Mouse (Mus musculus) midbrain, embryonic 14.5 days (tissue): Measurements from ENCODE around the gene Slc25a28. TPM values are rescaled to one million over a fixed set of nuclear protein-coding genes. Genes with fewer than 3 reads are reported as not detected.
A peak's percentile ranks its signal among the peaks of the same experiment; 100 is the strongest.

Experiments
- ATAC-seq: fragments of 200-750 bp; cut with Nextera tagmentation; 2 replicates; pipeline ENCODE4 v1.8.0; 2017; ENCODE audit warnings: moderate number of reproducible peaks, moderate library complexity; ENCODE audit not compliant: low FRiP score, low TSS enrichment
- DNase-seq: peaks from one replicate; pipeline ENCODE4 v3.0.0-alpha.2; 2015
- H3K27ac ChIP-seq: fragments of 300-500 bp; sonication (generic); replicated peaks from 2 replicates; pipeline ENCODE4 v1.5.1; 2014; ENCODE audit warnings: mild to moderate bottlenecking, low read depth, low read length, moderate library complexity
- H3K27me3 ChIP-seq: fragments of 300-500 bp; sonication (generic); 2 replicates; pipeline ENCODE4 v1.6.1; 2014; ENCODE audit warnings: low read length, control low read depth, mixed read lengths; ENCODE audit not compliant: control insufficient read depth, insufficient read depth
- H3K36me3 ChIP-seq: fragments of 300-500 bp; sonication (generic); 2 replicates; pipeline ENCODE4 v1.6.1; 2014; ENCODE audit warnings: low read length, control low read depth; ENCODE audit not compliant: control insufficient read depth, insufficient read depth
- H3K4me1 ChIP-seq: fragments of 300-500 bp; sonication (generic); 2 replicates; pipeline ENCODE4 v1.6.1; 2014; ENCODE audit warnings: mild to moderate bottlenecking, antibody characterized with exemption, low read length, control low read depth; ENCODE audit not compliant: control insufficient read depth, insufficient read depth
- H3K4me2 ChIP-seq: fragments of 300-500 bp; sonication (generic); 2 replicates; pipeline ENCODE4 v1.6.1; 2014; ENCODE audit warnings: mild to moderate bottlenecking, low read length, moderate library complexity
- H3K4me3 ChIP-seq: fragments of 300-500 bp; sonication (generic); replicated peaks from 2 replicates; pipeline ENCODE4 v1.5.1; 2014; ENCODE audit warnings: low read depth, low read length
- H3K9ac ChIP-seq: fragments of 300-500 bp; sonication (generic); replicated peaks from 2 replicates; pipeline ENCODE4 v1.6.1; 2014; ENCODE audit warnings: mild to moderate bottlenecking, low read length, moderate library complexity
- H3K9me3 ChIP-seq: fragments of 300-500 bp; sonication (generic); 2 replicates; pipeline ENCODE4 v1.6.1; 2016; ENCODE audit warnings: low read length, control low read depth, mixed read lengths; ENCODE audit not compliant: control insufficient read depth
- WGBS: fragments of 180-500 bp; shearing (Covaris S2); extraction: QIAGEN DNeasy Blood & Tissue Kit; methylation state at CpG from one replicate; pipeline ENCODE4 v1.1.7; 2014; 5-methylcytosine and 5-hydroxymethylcytosine counted together
- polyA plus RNA-seq: library from polyadenylated mRNA; unstranded; fragments of >200 nt; fragmentation: Nextera tagmentation; extraction: Ambion mirVana; gene quantifications from 2 replicates; pipeline ENCODE4 v1.2.1, GENCODE M21; 2014

Slc25a28 gene
- polyA plus RNA-seq, 1 experiment from 2014 or later: 10.8 TPM

DNA sequence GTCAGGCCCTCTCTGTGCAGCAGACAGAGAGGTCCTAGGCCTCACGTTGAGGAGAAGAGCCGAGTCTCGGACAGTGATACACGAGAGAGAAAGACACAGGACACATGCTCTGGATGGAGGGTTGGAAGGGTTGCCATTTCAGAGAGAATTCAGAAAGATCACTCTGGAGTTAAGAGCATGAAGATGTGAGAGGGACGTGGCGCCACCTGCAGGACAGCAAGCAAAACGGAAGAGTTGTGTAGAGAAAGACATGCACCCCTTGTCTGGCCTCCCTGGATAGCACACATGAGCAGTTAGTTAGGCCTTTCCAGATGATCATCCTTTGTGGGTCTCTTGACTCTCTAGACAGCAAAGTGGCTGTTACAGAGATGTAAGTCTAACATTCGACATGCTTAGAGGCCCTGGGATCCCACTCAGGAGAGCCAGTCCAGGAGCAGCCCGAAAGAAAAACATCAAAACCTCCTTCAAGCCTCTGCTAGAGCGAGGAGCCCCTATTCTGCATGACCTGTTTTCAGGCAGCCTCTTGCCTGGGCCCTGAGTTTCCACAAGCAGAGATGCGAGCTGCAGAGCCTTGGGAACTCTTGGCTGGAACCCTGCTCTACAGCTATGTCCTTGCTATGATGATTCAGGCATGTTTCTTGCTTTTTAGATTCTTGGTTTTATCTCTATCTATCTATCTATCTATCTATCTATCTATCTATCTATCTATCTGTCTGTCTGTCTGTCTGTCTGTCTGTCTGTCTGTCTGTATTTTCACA, 18.8 kb downstream of the Slc25a28 start:
- no peak overlapping the region for H3K4me2 ChIP-seq
- no peaks in the 10 kb centered on the region for H3K27me3 ChIP-seq
- DNase-seq (peak; percentile 83), ATAC-seq (no peak)
- no peak overlapping the region for H3K9ac ChIP-seq
- no peak overlapping the region for H3K27ac ChIP-seq
- WGBS: 41% methylated on average over 11 of the region's 11 CpGs
- H3K4me1 ChIP-seq: no peaks in the 10 kb centered on the region
- no peaks in the 10 kb centered on the region for H3K36me3 ChIP-seq
- H3K9me3 ChIP-seq: no peaks in the 10 kb centered on the region
- H3K4me3 ChIP-seq: no peak overlapping the region

DNA sequence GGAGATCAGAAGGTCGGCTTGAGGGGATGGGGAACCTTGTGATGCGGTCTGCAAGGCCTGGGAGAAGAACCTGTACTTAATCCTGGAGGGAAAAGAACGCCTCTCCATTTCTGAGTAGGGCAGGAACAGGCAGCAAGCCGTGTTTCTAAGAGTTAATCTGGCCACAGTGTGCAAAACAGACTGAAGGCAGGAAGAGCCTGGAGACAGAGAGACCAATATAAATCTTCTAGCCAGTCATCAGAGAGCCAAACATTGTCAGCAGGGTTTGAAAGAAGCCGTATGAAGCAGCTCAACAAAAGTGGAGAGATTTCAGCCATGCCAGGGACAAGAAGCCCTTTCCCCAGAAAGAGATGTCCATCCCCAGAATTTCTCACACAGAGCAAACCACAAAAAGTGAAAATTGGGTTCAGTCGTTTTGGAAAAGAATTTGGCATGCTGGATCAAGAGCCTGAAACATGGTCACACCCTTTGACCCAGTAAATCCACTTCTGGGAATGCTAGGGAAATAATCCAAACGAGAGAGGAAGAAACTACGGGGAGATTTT, 23.4 kb downstream of the Slc25a28 start:
- H3K36me3 ChIP-seq: no peaks in the 10 kb centered on the region
- H3K9ac ChIP-seq: no peak overlapping the region
- H3K27ac ChIP-seq: no peak overlapping the region
- H3K4me2 ChIP-seq: no peak overlapping the region
- H3K9me3 ChIP-seq: no peaks in the 10 kb centered on the region
- no peak overlapping the region for H3K4me3 ChIP-seq
- no peak for ATAC-seq
- no peaks in the 10 kb centered on the region for H3K27me3 ChIP-seq
- 67% methylated on average over 8 of the region's 8 CpGs for WGBS
- no peaks in the 10 kb centered on the region for H3K4me1 ChIP-seq
- DNase-seq: no peak

DNA sequence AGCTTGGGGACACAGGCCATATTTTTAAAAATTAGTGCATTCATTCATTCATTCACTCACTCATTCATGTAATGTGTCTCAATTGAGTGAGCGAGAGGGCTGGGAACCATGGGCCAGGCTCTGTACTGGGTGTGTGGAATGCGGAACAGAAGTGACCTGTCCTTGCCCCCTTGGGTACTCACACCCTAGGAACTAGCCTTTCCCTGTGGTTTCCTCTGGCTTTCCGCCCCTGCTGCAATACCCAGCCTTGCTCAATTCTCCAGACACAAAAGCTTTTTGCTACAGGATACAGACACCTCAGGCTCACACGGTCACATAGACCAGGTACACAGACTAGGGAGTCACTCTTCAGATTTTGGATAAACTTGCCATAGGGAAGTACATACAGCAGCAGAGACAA, 26.3 kb downstream of the Slc25a28 start:
- H3K9me3 ChIP-seq: no peaks in the 10 kb centered on the region
- DNase-seq (no peak), ATAC-seq (no peak)
- no peaks in the 10 kb centered on the region for H3K27me3 ChIP-seq
- H3K9ac ChIP-seq: no peak overlapping the region
- H3K36me3 ChIP-seq: no peaks in the 10 kb centered on the region
- H3K4me2 ChIP-seq: no peak overlapping the region
- no peak overlapping the region for H3K27ac ChIP-seq
- H3K4me1 ChIP-seq: no peaks in the 10 kb centered on the region
- H3K4me3 ChIP-seq: no peak overlapping the region
- WGBS: 93% methylated on average over 4 of the region's 4 CpGs

DNA sequence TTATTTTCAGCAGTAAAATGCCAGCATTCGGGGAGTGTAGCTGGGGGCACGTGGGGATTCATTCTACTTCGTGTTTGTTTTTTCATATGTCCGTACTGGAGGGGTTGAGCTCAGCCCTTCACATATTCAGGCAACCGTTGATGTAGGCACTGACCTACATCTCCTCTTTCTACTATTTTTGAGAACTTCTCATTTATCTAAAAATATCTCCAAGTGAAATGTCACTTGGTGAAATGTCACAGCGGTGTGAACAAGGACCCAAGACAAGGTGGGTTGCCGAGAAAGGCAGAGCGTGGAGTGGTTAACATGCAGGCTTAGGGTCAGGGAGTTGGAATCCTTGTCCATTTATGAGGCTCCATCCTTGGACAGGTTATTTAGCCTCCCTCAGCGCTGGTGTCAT, 27.4 kb downstream of the Slc25a28 start:
- no peaks in the 10 kb centered on the region for H3K9me3 ChIP-seq
- no peak for ATAC-seq
- H3K27me3 ChIP-seq: no peaks in the 10 kb centered on the region
- WGBS: 94% methylated on average over 9 of the region's 9 CpGs
- no peak overlapping the region for H3K4me3 ChIP-seq
- no peaks in the 10 kb centered on the region for H3K4me1 ChIP-seq
- no peak overlapping the region for H3K4me2 ChIP-seq
- DNase-seq: no peak
- no peak overlapping the region for H3K9ac ChIP-seq
- no peak overlapping the region for H3K27ac ChIP-seq
- H3K36me3 ChIP-seq: no peaks in the 10 kb centered on the region

DNA sequence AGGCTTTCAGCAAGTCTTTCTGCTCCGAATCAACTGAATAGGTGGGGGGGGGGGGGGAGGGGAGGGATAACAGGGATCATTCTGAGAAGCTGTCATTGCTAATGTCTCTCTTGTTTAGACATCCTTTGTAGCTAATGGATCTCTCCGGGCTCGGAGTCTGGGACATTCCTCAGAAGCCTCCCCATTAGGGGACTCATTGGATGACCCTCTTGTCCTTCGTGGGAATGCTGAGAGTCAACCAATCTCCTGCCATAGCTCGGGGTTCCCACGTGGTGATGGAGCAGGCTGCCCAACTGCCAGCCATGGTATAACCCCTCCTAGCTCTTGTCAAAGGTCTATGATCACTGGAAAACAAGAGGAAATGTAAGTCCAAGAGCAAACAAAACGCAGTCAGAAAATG, 27.8 kb downstream of the Slc25a28 start:
- H3K36me3 ChIP-seq: no peaks in the 10 kb centered on the region
- no peak overlapping the region for H3K4me3 ChIP-seq
- no peak overlapping the region for H3K27ac ChIP-seq
- ATAC-seq (no peak), DNase-seq (no peak)
- no peaks in the 10 kb centered on the region for H3K27me3 ChIP-seq
- no peaks in the 10 kb centered on the region for H3K4me1 ChIP-seq
- 65% methylated on average over 7 of the region's 7 CpGs for WGBS
- H3K4me2 ChIP-seq: no peak overlapping the region
- H3K9ac ChIP-seq: no peak overlapping the region
- no peaks in the 10 kb centered on the region for H3K9me3 ChIP-seq

DNA sequence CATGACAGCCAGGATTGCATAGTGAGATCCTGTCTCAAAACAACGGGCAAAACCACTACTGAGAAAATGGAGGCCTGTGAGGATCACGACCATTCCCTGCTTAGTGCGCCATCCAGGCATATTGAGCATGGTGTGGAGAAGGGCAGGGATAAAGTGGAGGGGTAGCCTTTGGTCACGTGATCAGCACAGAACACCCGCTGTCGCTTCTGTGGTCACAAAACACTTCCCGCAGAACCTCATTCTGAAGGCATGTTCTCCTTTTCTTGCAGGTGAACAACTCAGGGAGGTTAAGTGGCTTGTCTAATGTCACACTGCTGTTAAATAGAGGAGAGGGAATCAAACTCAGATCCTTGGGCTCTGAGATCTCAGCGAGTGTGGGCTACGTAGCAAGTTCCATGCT, 29.2 kb downstream of the Slc25a28 start:
- Histone ChIP-seq H3K4me1 (no peaks in the 10 kb centered on the region), H3K27ac (no peak overlapping the region), H3K27me3 (no peaks in the 10 kb centered on the region), H3K4me2 (no peak overlapping the region), H3K4me3 (no peak overlapping the region), H3K9ac (no peak overlapping the region), H3K36me3 (no peaks in the 10 kb centered on the region), H3K9me3 (no peaks in the 10 kb centered on the region)
- ATAC-seq (no peak), DNase-seq (no peak)
- WGBS: 92% methylated on average over 9 of the region's 9 CpGs

DNA sequence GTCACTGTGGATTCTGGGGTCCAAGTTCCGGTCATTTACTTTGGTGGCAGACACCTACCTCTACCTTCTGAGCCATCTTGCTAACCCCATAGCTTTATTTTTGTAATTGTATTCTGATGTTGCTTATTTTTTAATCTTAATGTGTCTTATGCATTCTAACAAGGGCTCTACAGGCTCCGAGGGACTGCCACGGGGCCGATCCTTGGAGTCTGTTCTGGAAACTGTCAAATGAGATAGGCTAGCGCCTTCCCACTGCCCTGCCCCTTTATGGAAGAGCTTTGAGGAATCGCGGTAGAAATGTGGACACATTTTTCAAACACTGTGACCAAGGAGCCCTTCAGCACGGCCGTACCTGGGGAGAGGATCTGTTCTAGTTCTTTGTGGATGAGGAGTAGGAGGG, 31.8 kb downstream of the Slc25a28 start:
- no peak overlapping the region for H3K9ac ChIP-seq
- no peak overlapping the region for H3K4me2 ChIP-seq
- ATAC-seq: no peak
- 86% methylated on average over 9 of the region's 9 CpGs for WGBS
- no peaks in the 10 kb centered on the region for H3K9me3 ChIP-seq
- H3K36me3 ChIP-seq: no peaks in the 10 kb centered on the region
- no peak overlapping the region for H3K4me3 ChIP-seq
- no peaks in the 10 kb centered on the region for H3K27me3 ChIP-seq
- DNase-seq: no peak
- H3K27ac ChIP-seq: no peak overlapping the region
- no peaks in the 10 kb centered on the region for H3K4me1 ChIP-seq

DNA sequence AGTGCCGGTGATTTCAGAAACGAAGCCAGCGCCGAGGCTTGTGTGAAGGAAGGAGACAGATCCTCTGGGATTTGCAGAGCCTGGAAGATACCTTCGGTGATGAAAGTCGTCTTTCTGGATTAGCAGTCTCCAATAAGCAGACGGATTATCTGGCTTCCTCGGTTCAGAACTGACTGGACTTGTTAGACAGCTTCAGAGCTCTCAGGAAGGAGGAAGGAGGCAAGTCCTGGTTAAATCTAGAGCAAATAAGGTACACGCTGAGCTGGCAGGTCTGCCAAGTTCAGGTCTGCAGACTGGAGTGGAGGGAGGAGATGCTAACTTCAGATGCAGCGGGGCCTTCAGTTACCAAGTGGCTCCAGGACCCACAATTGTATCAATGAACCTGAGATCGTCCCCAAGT, 32.8 kb downstream of the Slc25a28 start:
- Histone ChIP-seq H3K36me3 (no peaks in the 10 kb centered on the region), H3K27me3 (no peaks in the 10 kb centered on the region), H3K4me2 (no peak overlapping the region), H3K9me3 (no peaks in the 10 kb centered on the region), H3K27ac (no peak overlapping the region), H3K9ac (no peak overlapping the region), H3K4me1 (no peaks in the 10 kb centered on the region), H3K4me3 (no peak overlapping the region)
- ATAC-seq (no peak), DNase-seq (no peak)
- WGBS: 67% methylated on average over 11 of the region's 11 CpGs
